Mouse (Mus musculus): ENCODE data around the gene Fbxo33.

- TF ChIP-seq CTCF (IDR thresholded peaks at IDR 0.05; ENCODE audit: low read depth, low read length): no peak
- TF ChIP-seq POLR2A (IDR thresholded peaks at IDR 0.05; ENCODE audit: borderline replicate concordance, low read depth, low read length): no peak
These were observed 12.5 kb downstream of the Fbxo33 start for GRCm38 (mm10) chr12:59207000-59207390.

Measured in bone marrow macrophage, adult 2 months (primary cell).